Mouse (Mus musculus) R1 (cell line): Measurements from ENCODE around the gene C1s1.
"Not testable (repeated sequence)": the region's sequence is repeated elsewhere in the genome, so short reads cannot be mapped to it uniquely, and the experiment has no call there.

Experiments used
- DNase-seq: peaks from one replicate; pipeline ENCODE4 v3.0.0-alpha.2; 2018; ENCODE audit warnings: low read depth, low spot score

C1s1 gene

DNA sequence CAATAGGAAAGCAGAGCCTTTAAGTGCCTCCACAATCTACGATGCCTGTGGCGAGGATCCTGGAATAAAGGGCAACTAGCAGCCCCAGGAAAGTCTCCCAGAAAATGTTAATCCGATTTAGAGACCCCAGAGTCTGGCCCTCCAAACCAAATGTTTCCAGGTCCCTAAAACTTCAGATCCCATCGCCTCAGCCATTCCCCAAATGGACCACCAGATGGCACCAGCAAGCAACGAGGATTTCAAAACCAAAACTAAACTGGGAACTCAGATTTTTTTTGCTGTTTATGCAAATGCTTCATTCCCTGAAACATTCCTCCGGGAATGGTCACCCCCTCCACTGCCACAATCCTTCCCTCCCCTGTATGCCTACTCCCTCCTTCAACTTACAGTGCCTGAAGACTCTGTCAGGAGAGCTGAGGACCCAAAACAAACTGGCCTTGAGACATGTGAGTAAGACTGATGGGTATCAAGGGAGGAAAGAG, 29.8 kb downstream of the C1s1 start, which contains the start of gene C1ra:
Gene C1ra (plus strand): TSS at position 51 of the 482 bp plus-strand sequence.
- peak; percentile 49 for DNase-seq

DNA sequence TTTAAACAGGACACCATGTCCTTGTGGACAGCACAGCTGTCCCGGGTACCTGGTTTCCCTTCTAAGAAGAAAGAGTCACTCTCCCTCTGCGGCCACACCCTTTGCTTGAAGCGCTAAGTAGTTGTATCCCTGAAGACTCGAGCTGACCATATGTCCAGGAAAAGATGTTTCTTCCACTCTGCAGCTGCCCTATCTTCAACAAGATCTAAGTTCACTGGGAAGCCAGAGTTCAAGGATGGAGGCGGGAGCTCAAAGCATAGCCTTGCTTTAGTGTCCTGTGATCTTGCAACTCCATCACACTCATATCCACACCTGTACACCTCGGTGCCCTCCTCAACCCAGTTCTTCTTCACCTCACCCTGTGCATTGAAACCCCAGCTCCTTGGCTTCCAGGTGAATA, 30.2 kb downstream of the C1s1 start:
- DNase-seq, result no peak

DNA sequence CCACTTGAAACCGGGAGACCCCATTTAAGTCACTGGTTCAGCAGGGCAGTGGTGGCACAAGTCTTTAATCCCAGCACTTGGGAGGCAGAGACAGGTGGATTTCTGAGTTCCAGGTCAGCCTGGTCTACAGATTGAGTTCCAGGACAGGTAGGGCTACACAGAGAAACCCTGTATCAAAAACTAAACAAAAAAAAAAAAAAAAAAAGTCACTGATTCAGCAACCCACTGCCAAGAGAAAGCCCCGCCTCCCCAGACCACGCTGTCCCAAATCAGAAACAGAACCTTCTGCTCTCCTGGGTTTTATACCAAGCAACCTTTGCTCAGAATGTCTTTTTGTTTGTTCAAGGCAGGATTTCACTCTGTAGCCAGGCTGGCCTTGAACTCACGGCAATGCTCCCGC, 33.0 kb downstream of the C1s1 start:
- not testable (repeated sequence) for DNase-seq

DNA sequence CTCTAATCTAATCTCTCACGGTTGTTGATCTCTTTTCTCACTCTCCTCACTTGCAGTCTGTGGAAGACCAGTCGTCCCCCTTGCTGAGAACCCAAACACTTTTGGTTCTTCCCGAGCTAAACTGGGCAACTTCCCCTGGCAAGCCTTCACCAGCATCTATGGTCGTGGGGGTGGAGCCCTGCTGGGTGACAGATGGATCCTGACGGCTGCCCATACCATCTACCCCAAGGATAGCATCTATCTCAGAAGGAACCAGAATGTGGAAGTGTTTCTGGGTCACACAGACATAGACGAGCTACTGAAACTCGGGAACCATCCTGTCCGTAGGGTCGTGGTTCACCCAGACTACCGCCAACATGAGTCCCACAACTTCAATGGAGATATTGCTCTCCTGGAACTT, 33.9 kb downstream of the C1s1 start:
- no peak for DNase-seq

DNA sequence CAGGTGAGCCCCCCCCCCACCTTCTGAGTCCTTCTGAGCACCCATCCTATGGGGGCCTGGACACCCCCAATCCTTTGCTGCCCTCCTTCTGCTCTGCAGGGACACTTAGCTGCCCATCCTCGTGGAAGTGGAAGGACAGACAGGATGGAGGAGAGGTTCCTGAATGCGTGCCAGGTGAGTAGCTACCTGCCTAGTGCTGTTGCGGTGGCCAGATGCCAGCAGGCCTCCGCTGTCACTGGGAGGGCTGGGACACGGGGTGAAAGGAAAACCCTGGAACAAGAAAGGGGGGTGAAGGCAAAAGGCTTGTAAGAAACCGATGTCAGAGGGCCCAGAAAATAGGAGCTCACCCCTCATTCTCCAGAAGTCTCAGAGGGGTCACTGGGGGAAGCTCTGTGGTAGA, 35.2 kb downstream of the C1s1 start:
- DNase-seq, result no peak

DNA sequence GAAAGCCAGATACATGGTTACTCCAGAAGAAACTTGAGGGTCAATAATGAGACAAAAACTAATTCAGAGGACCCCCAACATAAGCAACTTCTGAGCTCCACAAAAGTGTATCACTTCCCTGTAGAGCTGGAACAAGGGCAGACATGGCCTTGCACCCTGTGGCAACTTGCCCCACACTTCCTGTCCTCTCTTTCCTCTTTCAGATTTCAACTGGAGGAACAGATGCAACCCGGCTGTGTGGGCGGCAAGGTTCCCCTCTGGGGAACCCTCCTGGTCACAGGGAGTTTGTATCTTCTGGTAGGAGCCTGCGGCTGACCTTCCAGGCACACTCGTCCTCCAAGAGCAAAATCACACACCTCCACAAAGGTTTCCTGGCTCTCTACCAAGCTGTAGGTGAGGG, 37.1 kb downstream of the C1s1 start:
- DNase-seq, result no peak

DNA sequence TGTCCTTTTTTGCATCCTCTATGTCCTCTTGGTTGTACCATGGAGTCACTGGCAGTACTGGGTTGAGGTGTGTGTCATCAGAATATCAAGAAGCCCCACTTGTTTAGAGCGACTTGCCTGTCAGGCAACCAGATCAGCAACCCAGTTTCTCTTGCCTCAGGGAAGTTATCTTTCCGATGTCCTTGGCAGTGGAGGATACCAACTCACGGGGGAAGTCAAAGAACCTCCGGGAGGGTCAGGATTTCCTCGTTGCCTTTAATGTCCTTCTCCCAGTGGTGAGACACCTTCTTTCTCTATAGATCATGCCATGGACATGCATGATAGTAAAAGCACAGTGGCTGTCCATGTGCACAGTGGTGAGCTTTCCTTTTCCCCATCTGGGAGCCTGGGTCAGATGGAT, 40.1 kb downstream of the C1s1 start:
- no peak for DNase-seq

DNA sequence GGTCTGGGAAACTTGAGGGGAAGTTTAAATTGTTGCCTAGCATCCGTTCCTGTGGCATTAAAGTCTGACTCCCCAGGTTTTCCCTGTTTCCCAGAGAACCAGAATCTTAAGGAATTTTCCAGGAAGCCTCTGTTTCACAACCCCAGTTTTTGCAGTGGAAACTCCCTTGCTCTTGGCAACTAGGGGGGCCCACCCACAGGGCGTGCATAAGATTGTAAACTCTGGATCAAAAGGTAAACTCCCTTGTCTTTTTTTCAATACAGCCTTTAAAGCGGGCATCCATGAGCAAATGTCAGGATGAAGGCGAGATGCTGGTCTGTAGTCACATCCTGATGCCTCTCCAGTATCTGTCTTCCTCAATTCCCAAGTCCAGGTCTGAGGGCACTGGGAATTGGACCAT, 40.7 kb downstream of the C1s1 start:
- no peak for DNase-seq

DNA sequence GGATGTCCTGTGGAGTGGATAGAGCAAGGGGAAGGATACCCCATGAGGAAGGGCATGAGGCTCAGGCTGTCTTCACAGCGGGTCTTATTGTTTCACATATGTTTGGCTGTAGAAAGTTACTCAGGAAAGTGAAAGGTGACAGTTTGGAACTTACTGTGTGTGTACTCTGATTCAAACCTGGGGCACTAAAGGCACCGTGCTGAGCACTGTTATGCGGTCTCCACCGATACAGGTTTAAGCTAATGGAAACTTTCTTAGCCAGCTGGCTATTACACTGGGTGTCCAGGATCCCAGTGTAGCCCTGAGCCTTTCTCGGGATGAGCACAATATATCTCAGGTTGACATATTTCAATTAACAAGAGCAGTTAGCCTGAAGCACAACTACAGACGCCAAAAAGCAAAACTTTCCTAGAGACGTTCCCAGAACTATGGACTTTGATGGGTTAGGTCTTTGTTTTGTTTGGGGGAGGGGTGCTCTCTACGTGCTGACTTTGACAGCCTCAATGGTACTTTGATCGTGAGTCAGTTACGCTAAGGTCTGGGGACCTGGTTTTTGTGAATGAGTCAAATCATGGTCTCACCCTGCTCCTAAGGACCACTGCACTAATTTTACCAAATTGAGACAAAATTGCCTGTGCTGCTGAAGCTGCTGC, 42.1 kb downstream of the C1s1 start:
- DNase-seq, result no peak

DNA sequence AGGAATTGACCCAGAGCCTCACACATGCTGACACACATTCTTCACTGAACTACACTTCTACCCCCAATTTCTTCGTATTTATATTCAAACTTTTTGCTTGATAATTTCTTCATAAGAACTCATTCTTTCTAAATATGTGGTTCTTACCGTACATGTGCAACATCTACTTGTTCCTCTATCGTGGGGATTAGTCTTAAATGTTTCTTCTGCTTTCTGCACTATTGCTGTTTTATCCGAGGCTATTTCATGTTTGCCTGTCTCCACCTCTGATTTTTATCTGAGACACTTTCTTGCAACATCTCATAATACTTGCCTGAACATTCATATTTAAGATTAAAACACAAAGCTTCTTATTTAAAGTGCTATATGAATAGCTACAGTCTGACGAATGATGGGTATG, 46.1 kb downstream of the C1s1 start:
- DNase-seq, result no peak

DNA sequence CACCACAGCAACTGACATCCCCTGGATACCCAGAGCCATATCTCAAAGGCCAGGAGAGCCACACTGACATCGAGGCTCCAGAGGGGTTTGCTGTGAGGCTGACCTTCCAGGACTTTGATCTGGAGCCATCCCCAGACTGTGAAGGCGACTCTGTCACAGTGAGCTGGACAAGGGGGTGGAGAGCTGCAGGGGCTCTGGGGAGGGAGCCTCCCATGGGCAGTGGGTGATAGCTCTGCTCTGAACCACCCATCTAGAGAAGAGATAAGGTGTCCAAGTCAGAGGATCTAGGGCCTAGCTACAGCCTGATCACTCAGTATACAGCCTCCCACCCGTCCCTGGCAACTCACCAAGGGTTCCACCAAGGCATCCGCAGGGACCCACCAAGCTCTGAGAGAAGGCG, 48.3 kb downstream of the C1s1 start:
- DNase-seq, result no peak

DNA sequence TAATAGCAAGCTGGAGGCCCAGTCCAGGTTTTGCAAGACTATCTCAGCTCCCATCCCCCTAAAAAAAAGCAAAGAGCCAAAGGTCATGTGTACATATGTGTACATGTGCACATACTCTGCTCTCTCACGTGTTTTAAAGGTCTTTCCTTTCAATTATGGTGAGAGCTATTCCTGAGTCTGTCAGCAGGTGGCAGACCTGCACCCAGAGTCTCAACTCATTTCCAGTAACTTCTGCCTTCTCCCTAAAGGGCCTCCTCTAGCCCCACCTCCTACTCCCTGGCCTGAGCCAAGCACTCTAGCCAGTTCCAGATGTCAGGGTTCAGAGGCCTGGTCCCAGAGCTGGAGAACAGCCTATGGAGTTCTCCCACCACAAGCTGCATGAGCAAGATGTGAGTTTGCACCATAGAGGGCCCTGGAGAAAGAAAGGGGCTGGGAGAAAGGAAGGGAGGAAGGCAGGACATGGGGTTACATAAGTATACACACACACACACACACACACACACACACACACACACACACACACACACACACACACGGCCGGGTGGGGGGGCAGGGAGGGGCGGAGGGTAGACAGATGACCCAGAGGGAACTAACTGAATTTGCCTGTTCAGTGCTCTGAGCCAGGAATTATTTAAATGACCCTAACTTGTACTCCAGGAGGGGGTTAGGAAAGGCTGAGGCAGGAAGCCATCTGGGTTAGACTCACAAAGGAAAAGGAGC, 49.2 kb downstream of the C1s1 start, which contains the start of gene C1rl:
Gene C1rl (plus strand): TSS at position 272 of the 720 bp plus-strand sequence.
- DNase-seq, result peak; percentile 96

DNA sequence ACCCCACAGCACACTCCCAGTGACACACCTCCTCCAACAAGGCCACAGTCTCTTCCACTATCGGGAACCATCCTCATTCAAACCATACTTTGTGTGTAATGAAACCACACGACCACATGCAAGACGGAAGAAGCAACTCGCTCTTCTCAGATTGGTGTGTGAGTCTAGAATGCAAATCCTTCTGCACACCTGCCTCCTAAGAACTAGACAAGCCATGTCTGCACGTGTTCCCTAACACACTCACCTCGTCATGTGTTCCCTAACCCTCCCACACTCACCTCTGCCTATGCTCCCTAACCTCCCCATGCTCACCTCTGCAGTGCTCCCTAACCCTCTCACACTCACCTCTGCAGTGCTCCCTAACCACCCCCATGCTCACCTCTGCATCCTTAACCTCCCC, 50.7 kb downstream of the C1s1 start:
- no peak for DNase-seq

DNA sequence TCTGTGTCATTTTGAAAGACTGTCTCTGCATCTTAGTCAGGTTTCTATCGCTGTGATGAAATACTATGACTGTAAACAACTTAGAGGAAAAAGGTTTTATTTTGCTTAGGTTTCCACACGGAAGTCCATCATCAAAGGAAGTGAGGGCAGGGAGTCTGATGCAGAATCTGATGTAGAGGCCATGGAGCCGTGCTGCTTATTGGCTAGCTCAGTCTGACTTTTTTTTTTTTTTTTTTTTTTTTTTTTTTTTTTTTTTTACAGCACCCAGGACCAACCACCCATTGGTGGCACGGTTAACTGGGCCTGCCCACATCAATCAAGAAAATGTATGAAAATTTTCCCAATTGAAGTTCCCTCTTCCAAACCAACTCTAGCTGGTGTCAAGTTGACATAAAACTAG, 53.2 kb downstream of the C1s1 start:
- no peak for DNase-seq

DNA sequence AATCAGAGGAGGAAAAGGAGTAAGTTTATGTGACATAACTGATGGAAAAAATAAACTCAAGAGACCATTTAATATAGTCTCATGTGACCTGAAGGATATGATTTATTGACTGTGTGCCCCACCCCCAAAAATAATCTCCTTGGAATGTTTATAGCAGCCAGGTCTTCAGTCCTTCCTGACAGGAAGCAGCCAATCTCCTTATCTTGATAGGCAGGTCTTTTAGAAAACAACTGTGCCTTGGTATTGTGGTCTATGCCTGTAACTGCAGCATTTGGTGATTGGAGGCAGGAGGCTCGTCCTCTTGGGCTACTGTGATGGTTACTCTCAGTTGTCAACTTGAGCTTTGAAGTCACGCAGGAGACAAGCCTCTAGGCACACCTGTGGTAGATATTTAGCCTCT, 54.6 kb downstream of the C1s1 start:
- DNase-seq, result no peak

DNA sequence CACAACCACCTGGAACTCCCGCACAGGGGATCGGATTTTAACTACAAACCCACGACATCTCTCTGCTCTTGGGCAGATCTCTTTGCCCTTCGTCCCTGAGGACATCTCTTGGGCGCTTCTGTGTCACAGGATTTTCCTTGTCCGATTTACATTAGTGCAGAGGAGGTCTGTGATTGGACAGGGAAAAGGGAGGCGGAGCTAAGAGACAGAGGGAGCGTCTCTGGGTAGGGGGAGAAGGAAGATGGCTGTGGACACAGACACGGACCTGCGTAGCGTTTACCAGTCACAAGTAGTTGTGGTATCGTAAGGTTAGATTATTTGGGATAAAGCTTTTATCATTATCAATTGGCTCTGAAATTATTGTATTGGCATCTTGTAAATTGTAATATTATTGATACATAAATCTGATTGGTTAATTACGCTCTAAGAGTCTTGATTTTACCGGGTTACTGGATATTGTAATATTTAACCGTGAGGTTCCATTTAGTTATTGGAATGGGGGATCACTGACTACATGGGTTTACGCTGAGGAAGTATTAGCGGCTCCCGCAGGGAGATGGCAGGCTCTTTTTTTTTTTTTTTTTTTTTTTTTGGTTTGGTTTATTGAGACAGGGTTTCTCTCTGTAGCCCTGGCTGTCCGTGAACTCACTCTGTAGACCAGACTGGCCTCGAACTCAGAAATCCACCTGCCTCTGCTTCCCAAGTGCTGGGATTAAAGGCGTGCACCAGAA, 56.6 kb downstream of the C1s1 start:
- DNase-seq, result peak; percentile 92

DNA sequence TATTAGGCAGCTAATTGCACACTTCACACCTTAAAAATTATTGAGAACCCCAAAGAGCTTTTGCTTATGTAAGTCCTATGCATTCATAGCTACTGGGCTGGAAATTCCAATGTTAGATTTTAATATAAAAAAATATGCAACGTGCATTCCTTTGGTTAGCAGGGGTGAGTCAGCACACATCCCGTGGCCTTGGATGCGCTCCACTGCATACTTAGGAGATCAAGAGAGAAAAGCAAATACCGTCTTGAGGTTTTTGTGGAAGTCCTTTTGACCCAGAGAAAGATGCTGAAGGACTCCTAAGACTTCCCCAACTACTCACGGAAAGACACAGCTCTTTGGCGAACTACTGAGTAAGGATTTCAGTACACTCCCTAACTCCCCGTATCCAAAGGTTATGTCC, 57.3 kb downstream of the C1s1 start:
- DNase-seq, result no peak

DNA sequence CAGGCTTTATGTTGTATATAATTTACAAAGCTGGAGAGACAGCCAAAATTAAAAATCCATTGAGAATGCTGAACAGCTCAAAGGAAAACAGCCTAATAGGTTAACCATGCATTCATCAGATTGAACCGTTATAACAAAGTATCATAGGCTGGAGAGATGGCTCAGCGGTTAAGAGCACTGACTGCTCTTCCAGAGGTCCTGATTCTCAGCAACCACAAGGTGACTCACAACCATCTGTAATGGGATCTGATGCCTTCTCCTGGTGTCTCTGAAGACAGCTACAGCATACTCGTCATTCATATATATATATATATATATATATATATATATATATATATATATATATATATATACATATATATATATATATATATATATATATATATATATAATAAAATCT, 58.3 kb downstream of the C1s1 start:
- not testable (repeated sequence) for DNase-seq

DNA sequence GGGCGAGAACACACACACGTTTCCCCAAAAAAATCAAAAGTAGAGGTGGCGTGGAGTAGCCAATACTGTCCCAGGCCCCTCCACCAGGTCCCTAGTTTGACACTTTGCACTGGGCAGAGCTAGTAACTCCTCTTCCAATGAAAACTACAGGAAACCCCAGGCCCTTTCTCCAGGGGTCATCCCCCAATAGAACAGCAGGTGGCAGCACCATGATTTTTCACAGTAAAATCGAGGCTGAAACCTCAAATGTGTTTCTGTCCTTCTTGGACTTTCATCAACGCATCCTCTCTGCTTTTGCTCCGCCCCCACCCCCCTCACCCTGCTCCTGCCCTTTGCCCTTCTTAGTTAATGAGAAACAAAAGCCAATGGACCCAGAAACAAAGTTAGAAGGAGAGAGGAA, 60.6 kb downstream of the C1s1 start:
- DNase-seq, result peak; percentile 90
